Mouse (Mus musculus): ENCODE data around the gene Srrt.

GRCm38 (mm10) chr5:137339290-137339979 is 32.0 kb upstream of the Srrt start:
- TF ChIP-seq CHD2 (IDR thresholded peaks at IDR 0.05; ENCODE audit: low read depth, low read length) (no peak), ZNF384 (IDR thresholded peaks at IDR 0.05; ENCODE audit: low read depth, low read length) (no peak), ZC3H11A (IDR thresholded peaks at IDR 0.05; ENCODE audit: borderline replicate concordance, low read depth, low read length) (no peak), MAFK (IDR thresholded peaks at IDR 0.05; ENCODE audit: insufficient read depth, low read depth, low read length) (no peak)

All from ES-E14 (cell line).